Mouse (Mus musculus): ENCODE data around the gene Zc2hc1c.
A peak's percentile ranks its signal among the peaks of the same experiment; 100 is the strongest.

The Zc2hc1c gene

DNA sequence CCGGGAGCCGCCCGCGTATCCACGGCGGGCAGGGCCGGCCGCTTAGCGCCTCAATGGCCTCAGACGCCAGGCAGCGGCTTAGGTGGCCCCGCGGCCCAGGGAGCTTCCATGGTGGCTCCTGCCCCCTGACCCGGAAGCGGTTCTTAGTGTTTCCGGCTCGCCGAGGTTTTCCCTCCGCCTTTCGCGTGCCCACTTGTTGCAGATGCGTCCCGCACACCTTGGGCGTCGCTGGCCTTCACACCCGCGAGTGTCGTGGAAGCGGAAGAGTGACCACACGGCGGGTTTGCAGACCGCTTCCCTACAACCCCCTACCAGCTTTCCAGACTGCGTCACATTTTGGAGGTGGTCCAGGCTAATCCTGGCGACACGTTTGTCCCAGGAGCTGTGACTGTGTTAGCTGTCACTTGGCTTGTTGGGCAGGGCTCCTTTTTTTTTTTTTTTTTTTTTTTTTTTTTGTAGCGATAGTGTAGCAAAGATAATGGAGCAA is 50.9 kb downstream of the Zc2hc1c start, which contains the start of gene Nek9:
Gene Nek9 (minus strand): TSS at position 120 of the 487 bp plus-strand sequence.
- peak; percentile 88 for DNase-seq (ENCODE audit: low read depth, low spot score)

DNA sequence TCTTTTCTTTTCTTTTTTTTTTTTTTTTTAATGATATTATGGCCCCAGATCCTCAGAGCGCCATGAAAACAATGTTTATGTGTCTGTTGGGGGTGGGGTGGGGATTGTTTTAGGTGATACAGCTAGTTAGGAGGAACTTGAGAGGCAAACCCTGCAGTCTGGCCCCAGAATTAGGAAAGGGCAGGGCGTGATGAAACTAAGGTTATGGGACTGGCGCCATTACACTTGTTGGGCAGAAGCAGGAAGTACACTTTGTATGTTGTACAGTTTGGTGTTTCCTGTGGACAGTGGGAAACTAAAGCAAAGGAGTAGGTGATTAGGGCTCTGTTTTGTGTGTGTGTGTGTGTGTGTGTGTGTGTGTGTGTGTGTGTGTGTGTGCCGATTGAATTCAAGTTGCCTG is 51.6 kb downstream of the Zc2hc1c start:
- DNase-seq (ENCODE audit: low read depth, low spot score), result no peak

DNA sequence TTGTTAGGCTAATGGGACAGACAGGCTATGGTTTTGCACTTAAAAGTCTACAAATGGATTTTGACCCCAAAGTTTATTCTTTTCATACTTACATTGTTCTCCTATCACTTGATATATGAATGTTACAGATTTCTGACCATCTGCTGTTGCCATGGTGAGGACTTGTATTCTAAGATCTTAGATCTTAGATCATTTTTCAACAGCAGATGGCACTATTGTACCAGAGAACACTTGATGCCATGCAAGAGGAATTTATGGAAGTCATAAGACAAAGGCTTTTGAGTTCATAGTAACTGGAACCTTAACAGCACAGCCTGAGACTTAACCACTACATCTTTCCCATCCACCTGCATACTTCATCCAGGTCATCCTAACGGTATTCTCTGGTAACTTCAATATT is 52.7 kb downstream of the Zc2hc1c start:
- DNase-seq (ENCODE audit: low read depth, low spot score), result peak; percentile 65

DNA sequence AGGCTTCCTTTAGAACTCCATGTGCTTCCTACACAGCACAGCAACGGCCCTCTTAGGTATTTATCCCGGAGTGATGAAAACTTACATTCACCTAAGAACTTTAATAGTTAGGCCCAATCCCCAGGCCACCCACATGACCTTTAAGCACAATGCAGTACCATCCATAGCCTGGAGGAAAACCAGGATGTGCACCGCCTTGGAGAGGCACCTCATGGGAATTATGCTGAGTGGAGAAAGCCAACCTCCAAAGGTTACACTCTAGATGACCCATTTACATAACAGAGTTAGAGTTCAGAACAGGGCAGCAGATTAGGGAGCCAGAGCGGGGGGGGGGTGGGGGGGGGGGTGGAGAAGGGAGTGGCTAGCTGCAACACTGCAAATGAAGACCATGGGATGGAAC is 53.9 kb downstream of the Zc2hc1c start:
- no peak for DNase-seq (ENCODE audit: low read depth, low spot score)

DNA sequence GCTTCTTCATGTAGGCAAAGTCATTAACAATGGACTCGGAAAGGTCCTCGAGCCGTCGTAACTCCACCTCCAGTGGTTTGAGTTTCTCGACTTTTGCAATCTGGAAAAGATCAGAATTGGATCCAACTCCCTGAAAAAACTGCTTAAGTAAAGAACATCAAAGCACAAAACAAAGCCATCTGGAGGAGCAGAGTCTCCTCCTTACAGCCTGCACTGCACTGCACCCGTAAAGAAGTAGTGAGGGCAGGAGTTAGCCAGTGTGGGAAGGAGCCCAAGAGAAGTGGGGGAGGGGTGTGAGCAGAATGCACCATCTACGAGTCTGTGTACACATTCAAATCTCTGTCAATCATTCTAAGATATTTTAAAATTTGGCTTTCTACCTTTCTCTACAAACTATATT is 55.9 kb downstream of the Zc2hc1c start:
- DNase-seq (ENCODE audit: low read depth, low spot score), result no peak

DNA sequence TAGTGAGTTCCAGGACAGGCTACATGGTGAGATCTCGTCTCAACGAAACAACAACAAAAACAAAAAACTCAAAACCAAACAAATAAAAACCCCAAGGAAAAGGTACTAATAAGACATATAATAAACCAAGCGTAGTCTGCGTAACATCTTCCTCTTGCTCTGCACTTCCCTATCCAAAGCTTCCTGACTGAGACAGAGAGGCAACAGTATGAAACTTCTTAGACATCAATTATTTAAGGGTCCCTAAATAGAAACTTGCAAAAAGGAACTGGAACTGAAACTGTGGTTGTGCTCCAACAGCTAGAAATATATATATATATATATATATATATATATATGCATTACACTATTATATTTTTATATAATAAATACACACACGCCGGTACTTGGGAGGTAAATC is 57.2 kb downstream of the Zc2hc1c start:
- DNase-seq (ENCODE audit: low read depth, low spot score), result no peak

DNA sequence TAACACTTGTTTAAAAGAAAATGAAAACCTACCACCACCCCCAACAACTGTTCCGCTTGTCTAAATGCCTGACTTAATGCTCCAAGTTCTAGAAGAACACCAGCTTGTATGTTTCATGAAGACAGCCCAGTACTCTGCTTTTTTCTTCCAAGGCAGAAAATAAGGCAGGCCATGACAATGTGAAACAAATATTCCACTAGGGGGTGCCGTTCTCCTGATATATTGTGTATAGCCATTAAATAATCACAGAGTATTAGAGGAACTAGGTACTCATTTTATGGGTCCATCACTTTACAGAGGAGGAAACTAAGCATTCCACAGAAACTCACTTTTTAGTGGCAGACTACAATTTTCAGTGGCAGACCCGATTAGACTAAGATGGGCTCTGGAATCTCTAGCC is 58.0 kb downstream of the Zc2hc1c start:
- DNase-seq (ENCODE audit: low read depth, low spot score), result peak; percentile 54

DNA sequence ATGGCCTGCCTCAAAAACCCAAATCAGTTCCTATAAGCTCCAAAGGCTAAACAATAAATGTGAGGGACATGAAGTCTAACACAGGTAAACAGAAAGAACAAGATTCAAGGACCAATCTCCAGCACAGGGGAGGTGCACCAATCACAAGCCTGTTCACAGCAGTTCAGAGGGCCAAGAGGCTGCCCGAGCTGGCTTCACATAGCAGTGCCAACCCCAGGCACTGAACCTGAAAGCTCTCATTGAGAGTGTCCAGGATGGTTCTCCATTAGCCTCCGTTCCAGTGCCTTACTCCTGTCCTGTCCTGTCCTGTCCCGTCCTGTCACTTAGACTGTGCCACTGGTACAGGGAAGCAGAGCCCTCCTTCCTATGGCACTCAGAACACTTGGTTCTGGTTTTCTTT is 58.8 kb downstream of the Zc2hc1c start:
- no peak for DNase-seq (ENCODE audit: low read depth, low spot score)

DNA sequence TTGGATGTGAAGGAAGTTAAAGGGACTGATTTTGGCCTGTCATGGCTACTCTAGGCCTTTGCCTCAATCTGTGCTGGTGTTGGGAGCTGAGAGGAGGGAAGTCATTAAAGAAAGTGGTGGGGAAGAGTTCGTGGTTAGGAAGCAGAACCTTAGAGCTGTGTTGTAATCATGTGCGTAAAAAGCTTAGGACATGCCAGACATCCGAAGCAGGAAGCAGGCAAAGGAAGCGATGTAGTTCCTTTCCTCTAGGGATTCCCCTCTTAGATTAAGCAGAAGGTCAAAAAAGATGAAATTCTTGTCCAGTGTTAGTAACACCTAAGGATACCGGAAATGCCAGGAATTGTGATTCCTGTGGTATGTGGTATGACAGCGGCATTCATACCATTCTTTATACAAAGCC is 59.9 kb downstream of the Zc2hc1c start:
- peak; percentile 38 for DNase-seq (ENCODE audit: low read depth, low spot score)

All from skeletal muscle tissue, adult 2 months (tissue).